Mouse (Mus musculus) cerebellum, adult 11 months (tissue): ENCODE data around the gene Tcaf3.

Source experiments
- DNase-seq: peaks from one replicate; pipeline ENCODE4 v3.0.0; 2022

The Tcaf3 gene

DNA sequence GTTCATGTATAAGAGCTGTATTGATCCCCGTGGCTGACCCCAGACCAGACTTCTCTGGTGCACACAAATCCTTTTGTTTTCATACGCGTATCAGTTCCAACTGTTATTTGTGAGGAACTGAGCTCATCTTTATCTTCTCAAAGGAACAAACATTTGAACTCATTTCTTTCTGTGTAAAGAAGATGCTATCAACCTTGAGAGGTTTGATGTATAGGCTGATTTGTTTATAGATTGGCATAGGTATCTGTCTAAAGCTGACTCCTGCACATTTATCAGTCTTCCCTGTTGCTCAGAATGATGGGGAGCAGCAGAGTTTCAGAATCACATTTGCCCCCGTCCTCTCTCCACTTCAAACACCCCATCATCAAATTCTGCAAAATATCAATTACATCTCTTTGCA lies at the start of gene Tcaf3:
Tcaf3 (minus strand) TSS at position 101 of the 400 bp plus-strand sequence.
- DNase-seq, result no peak

DNA sequence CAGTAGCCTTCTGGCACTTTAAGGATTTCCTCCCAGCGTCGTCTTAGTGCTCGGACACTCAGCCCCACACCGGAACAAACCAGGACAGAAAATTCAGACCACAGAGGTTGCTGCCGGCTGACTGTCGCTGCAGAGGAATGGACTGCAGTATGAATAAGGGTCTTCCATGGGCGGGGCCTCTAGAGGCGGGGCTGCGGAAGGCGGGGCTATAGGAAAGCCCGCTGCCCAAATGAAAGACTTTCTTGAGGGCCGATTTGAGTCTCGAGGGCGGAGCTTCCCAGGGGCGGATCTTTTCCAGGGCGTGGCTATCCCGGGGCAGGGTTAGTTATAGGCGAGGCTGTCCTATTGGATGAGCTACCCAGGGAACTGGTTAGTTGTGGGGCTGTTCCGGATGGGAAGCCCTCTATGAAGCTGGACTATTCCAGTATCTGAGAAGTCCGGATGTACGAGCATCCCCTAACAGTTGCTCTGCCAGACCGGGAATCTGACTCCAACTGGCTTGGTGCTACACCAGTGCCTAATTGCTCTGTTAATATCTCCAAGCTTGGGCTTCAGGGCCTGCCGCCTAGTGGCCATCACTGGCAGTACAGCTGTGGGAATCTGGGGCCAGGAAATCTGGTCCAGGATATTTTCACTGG lies 47.5 kb upstream of the Tcaf3 start, which contains the start of gene Tcaf2:
Tcaf2 (minus strand) TSS at position 343 of the 638 bp plus-strand sequence.
- peak; percentile 63 for DNase-seq

DNA sequence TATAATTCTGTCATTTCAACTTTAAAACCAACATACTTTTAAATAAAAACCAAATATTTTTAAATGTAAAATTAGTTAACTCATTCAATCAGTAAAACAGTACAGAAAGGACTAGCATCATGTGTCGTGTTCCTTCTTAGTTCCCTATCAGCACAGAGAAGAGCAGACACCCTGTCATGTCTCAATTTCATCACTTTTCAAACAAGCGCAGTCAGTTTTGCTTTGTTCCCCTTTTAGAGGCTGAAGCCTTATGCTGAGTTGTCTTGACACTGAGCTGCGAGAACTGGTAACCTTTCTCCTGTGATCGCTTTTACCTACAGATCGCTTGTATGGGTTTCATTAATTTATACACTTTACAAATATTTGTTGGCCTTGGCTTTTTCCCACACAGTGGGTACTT lies 36.9 kb upstream of the Tcaf3 start:
- no peak for DNase-seq

DNA sequence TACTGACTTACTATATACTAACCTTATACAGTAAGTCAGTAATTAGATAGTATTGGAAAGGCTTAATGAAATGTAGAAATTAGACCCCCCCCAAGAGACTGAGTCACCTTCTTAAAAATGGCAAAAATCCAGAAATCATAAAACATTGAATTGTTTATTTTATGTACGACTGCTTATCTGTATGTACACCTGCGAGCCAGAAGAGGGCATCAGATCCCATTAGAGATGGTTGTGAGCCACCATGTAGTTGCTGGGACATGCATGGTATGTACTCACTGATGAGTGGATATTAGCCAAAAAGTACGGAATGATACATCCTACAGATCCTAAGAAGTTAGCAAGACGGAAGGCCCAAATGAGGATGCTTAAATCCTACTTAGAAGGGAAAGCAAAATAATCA lies 33.9 kb upstream of the Tcaf3 start:
- no peak for DNase-seq

DNA sequence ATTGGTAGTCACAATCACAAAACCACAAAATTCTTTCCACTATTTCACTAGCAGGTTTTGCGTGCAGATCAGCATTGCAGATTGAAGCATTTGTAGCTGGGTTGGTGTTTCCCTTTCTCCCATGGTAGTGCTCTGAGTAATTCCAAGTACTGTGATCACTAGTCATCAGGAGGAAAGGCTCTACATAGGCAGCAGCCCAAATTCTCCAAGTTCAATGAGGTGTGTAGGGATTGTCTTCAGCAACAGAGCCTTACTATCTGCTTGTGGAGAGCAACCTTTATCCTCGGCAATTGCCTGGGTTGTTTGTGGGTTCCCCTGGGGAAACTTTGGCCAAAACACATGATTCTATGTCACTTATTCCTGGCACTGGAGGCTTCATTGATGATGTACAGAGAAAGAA lies 19.4 kb upstream of the Tcaf3 start:
- no peak for DNase-seq

DNA sequence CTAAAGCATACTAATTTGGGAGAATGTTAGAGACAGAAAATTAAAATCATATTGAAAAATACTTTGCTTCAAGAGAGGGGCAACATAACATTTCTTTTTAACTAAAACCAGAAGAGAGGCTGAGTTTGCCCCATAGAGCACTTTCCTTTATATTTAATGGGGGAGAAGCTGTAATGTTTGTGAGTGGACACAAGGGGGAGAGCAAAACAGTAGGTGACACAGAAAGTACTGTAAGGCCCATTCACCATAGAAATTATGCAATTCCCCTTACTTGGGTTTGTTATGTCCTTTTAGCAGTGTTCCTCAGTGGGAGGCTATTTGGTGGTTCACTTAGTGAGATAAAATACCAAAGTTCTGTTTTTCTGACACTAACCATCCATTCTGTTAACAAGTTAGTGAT lies 14.7 kb upstream of the Tcaf3 start:
- DNase-seq, result no peak

DNA sequence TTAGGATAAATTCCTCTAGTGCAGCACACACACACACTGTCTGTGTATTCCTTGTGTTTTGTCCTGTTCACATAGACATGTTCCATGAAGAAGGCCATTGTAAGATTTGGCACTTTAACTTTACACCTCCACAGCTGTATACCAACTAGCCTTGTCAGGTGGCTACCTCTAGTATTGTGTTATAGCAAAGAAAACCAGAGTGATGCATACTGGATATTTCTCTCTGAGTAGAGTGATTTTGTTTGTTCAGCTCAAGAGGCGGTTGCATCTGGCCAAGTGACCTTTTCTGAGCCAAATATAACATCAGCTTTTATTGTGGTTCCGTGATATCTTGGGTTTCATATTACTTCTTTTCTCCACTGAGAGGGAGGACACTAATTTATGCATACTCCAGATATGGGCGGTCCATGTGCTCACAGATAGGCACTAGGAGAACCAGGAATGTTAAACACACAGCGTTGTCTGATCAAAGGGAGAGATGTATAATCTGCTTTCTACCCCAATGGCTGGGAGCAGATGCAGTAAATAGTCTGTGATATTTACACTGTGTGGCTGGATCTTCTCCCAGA lies 13.5 kb upstream of the Tcaf3 start:
- no peak for DNase-seq

DNA sequence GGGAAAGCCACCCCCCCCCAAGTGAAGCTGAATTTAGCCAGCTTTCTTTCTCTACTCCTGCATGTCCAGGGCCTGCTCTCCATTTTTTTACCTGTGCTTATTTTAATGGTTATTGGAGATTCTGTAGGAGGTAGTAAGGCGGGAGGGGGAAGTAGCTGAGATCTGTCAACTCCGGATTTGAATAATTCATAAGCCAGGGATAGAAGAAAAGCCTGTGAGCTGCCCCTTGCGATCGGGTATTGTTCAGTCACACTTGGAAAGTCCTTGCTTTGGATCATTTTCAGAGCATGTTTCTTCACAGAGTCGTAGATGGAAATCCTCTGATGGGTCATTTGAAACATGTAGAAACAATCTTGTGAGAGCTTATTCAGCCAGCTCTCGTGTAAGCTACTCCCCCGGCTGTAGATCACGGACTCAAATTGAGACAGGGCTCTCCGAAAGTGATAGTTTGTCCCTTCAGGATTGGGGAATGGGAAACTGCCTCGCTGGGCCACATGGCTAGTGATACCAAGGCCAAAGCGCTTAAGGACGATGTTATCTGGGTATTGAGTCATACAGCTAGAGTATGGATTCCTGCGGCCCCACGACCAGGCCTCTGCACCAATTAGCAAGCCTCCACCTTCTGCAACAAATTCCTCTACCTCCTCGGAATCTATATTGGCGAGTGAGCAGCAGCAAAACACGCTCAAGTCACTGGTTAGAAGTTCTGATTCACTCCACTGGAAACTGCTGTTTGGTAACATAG lies 4.2 kb downstream of the Tcaf3 start:
- DNase-seq, result no peak

DNA sequence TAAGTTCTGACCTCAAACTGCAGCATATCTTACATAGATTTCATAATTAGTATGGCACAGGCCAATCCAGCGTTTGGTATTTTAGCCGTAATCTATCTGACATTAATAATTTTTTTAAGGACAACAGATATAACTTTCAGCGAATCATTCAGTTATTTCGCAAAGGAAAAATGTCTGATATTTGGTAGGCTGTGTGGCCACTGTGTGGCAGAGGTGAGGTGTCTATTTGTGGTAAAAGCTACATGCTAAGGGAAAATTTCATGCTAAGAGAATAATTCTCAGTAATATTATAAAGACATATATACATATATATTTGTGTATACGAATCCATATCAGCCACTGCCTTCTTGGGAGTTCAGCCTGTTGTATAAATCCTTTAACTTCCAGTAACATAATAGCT lies 10.9 kb downstream of the Tcaf3 start:
- DNase-seq, result no peak

DNA sequence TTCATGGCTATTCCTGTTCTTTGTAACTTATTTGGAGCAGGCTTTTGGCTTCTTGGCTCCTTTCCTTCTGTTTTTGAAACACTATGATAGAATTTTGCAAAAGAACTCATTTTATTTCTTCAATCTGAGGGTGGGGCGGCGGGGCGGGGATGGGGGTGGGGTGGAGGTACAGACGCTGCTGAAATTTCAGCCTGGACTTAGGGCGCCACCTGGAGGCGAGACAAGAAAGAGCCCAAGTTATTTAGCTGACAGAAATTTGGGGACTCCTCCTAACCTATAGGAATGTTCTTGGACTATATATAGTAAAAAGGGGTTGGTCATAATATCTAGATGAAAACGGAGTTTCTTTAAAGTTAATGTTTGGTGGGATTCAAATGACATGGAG lies 14.0 kb downstream of the Tcaf3 start:
- peak; percentile 31 for DNase-seq

DNA sequence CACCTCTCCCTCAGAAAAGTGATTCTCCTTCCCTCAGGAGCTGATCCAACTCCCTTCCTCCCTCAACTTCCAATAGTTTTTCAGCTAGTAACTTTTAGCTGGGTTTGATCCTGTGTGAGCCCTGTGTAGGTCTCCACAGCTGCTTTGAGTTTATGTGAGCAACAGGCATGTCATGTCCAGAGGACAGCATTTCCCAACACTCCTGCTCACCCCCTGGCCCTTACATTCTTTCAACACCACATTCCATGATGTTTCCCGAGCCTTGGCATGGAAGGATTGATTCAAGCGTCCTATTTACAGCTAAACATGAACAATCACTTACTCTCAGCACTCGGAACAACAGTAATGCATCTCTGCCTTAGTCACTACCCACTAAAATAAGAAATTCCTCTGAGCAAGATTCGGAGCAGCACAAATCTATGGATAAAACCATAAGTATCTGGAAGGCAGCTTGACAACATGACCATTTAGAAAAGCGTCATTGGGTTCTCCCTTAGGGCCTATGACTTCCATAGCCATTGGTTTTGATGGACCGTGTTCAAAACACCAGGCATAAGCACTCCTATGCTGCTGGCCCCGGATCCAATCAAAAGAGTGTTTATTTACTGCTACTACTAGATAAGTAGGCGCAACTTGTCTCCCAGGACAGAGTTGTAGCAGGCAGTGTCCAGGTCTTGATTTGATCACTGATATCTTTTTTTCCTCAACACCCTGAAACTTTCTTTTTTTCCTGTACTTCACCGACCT lies 14.6 kb downstream of the Tcaf3 start:
- no peak for DNase-seq

DNA sequence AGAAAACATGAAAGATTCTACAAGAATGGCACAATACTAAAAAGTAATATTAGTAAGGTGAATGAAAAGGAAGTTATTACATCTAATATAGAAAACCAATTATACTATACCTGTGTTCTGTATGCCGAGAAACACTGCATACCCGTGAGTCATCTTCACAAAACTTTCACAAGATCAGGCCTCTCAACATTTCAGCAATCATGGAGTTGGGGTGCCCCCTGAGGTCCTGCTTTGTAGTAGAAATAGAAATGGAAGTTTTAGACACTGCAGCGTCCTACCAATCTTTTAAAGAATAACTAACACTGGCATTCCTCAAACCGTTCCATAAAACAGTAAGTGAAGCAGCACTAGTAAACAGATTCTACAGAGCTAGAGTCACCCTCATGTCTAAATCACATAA lies 18.8 kb downstream of the Tcaf3 start:
- DNase-seq, result no peak

DNA sequence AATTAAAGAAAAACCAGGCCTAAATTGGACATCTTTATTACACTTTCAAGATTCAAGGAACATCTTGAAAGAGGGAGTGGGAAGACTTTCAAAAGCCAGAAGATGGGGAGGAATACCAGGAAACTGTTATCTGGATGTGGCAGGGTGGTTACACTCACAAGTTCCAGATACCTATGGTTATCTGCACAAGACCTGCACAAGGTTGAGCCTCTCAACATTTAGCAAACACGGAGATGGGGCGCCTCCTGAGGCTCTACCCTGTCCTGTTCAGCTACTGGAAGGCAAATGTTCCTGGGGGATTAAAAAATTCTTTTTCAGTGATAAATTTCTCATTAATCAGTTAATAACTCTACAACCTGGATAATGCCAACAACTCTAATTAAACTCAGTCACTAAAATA lies 20.1 kb downstream of the Tcaf3 start:
- no peak for DNase-seq

DNA sequence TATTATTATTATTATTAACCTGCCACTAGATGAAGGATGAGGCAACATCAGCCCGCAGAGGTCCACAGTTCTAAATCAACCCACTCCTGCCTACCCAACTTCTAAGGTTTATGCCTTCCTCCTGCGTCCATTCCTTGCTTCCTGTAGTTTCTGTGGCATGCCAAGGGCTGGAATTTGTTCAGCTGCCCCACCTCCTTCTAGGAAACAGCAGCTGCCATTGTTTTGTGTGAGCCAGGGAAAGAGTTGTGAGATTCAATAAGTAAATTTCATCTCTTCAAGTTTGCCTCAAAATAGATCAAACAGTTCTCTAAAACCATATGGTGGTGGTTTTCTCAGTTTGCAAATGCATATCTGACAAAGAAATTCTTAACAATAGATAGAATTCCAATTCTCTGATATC lies 29.3 kb downstream of the Tcaf3 start:
- DNase-seq, result no peak

DNA sequence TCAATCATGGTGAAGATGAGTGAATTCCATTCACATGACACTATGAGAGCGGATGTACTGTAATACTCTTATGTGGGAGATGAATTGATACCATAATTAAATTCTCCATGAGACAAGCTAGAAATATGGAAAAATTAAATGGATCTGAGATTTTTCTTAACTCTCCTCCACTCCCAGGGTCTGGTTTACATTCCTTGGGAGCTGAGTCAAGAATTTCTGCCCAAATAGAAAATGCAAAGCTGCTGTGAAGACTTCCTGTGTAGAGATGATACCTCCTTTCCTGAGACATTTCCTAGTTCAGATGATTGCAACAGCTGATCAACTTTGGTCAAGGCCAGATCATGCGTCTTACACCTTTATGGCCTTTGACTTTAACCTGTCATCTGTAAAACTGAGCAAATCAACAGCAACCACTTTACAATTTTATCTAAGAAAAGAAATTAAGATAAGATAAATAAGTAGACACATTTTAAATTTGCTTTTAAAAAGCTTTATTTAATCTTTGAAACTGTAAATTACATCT lies 31.4 kb downstream of the Tcaf3 start:
- no peak for DNase-seq

DNA sequence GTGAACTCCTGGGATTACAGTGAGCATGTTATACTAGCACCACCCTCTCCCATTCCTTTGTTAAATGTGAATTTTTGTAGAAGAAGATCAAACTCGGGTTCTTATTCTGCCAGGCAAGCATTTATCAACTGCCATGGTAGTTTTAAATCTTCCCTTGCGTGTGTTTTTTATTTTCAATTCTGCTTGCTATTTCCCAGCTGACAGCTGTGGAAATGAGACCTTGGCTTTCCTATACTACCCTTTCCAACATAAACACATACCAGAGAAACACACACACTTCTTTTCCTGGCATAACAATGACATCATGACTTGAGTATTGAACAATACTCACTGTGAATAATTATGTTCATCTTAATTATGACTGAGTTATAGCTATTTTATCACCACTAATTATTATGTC lies 35.2 kb downstream of the Tcaf3 start:
- no peak for DNase-seq

DNA sequence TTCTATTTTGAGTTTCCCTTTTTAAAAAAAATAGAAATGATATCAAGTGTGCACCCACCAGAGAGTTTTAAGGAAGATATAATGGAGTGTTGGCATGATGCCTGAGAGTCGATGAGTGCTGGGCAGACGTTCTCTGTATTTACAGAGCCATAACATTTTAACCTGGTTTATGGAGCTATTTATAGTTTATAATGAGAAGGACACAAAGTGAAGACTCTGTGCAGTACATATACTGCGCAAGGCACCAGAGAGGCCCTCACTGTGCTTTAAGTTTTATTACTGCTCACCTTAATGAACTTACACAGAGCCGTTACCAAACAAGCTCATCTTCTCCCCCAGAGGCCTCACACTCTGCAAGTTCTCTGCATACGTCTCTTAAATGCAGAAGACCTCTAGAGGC lies 36.6 kb downstream of the Tcaf3 start:
- no peak for DNase-seq

DNA sequence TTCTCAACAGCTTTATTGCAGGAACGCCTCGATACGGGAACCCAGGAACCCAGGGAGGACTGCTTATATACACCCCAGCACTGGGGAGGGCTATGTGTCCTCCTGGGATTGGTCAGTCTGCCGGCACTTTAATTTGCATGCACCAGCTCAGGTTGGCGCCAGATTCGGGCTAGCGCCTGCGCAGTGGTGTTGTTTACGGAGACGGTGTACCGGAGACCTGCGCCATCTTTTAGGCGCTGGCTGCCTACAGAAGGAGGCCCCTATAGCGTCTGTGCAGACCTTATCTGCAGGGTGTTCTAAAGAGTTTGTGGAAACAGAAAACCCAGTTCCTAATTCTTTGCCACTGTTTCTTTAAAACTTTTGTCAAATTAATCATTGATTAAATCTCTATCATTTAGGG lies 38.9 kb downstream of the Tcaf3 start:
- no peak for DNase-seq

DNA sequence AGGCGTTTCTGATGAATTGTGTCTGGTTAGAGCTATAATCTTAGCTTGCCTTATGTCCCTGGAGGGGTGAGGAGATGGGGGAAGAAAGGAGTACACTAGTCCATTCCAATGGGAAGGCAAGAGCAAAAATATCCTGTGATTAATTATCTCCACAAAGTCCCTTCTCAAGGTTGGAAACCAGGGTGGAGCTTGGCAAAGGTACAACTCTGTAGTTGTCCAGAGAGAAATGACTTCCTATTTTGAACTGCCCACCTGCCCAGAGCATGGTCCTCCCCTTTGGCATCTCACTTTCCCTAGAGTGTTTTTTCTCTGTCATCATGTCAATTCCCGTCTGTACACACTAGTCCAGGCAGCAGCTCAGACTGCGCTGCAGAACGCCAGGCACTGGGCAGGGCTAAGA lies 50.0 kb downstream of the Tcaf3 start, which contains the start of gene Olfr455:
Olfr455 (minus strand) TSS at position 127 of the 400 bp plus-strand sequence.
- DNase-seq, result no peak

DNA sequence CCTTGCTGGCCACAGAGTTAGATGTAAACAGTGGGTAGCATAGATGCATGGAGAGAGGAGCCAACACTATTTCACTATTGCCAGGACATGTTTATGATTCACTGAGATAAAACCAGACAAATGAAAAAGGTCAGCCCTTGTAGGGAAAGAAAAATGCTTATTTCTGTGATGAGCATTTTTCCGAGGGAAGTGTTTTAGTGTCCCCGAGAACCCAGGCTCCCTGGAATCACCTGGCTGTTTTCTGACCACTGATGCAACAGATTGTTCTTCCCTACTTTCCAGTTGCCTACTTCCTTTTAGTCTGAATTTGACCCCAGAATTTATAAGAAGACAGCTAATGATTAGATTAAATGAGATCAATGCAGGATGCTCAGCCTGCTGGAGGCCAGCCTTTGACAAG lies 51.3 kb downstream of the Tcaf3 start:
- no peak for DNase-seq

DNA sequence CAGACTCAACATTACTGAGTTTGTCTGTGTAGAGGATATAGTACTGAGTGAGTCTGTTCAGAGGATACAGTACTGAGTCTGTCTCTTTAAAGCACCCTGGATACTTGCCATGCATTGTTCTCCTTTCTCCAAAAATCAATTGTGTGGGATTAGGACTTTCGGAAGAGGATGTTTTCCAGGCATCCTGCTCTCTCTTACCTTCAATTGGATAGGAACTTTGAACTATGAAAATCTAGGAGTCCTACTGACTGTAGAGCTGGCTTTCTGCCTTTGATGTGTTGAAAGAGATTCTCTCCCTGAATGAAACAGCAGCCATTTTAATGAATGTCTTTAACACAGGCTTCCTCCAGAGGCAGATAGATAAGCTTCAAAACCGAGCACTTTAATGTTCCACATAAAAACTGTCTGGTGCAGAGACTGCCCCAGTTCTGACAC lies 52.0 kb downstream of the Tcaf3 start:
- DNase-seq, result no peak

DNA sequence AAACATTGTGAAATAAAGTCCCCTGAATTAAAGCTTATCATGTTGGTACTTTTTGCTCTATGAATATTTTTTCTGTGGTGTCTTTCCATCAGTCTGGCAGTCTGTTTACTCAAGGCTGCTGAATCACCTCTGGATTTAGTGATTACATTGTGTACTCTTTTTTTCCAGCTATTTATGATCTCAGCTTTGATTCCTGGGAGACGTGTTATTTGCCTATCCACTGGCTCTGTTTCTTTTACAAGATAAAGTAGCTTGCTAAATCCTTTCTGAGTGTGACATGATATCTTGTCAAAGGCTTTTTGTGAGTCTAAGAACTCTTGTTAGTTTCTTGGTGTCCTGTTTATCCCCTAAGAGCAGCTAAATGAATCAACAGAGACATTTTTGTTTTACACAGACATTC lies 52.6 kb downstream of the Tcaf3 start:
- no peak for DNase-seq
